Mouse (Mus musculus) urinary bladder, postnatal 14 days (tissue): ENCODE measurements around the gene Slc12a3.

Experiments
- DNase-seq: peaks from one replicate; pipeline ENCODE4 v3.0.0; 2021; ENCODE audit warnings: low spot score

Gene Slc12a3

GRCm38 (mm10) chr8:94330733-94331132 is 1.7 kb downstream of the Slc12a3 start:
- DNase-seq = peak; percentile 38

GRCm38 (mm10) chr8:94333345-94333744 is 4.3 kb downstream of the Slc12a3 start:
- no peak for DNase-seq

DNA sequence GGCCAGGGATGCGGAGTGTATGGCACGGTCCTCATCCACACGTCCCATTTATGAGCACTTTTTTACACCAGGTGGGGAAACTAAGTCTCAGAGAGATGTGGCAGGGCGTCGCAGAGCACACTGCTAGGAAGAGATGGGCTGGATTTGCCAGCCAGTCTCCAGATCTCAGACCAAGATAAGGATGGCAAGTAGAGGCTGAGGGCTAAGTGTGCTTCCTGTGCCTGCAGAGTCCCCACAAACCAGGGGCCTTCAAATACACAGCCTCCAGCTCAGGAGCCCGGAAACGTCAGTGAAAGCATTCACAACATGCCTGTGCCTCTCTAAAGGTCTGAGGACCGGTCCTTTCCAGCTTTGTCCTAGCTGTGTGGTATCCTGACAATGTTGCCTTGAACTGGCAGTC is 8.6 kb downstream of the Slc12a3 start:
- no peak for DNase-seq

DNA sequence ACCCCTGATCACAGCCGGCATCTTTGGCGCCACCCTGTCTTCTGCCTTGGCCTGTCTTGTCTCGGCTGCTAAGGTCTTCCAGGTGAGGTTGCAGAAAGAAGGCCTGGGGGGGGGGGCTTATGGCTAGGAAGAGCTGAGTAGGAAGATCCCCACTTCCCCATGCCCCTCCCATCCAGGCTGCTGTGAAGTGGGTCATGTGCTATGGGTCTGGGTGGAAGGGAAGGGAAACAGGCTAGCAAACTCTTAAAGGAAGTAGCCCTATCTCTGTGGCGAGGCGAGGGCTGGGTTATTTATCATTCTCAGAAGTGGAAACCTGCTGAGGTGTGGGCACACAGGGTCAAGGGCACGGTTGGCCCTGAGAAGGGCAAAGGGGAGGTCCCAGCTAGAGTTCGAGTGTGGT is 11.8 kb downstream of the Slc12a3 start:
- DNase-seq = no peak

GRCm38 (mm10) chr8:94342691-94343090 is 13.7 kb downstream of the Slc12a3 start:
- DNase-seq = no peak

DNA sequence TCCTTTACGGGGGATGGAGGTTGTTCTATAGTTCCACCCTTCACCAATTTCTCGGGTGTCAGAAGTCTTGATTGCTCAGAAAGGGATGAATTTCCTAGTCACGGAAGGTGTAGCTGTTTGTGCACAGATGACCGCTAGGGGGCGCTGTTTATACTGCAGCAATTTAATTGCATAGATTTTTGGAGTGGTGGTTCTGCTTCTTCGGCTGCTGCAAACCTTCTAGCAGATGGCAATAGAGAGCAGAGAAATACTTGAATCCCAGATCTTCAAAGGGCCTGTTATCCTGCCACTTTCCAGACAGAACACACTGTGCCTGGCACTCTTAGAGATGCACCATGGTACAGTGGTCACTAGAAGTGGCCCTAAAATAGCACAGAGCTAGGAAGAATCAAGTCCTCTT is 14.3 kb downstream of the Slc12a3 start:
- DNase-seq = peak; percentile 86

GRCm38 (mm10) chr8:94343778-94344320 is 14.8 kb downstream of the Slc12a3 start:
- DNase-seq = no peak

GRCm38 (mm10) chr8:94345657-94346056 is 16.7 kb downstream of the Slc12a3 start:
- DNase-seq = no peak

DNA sequence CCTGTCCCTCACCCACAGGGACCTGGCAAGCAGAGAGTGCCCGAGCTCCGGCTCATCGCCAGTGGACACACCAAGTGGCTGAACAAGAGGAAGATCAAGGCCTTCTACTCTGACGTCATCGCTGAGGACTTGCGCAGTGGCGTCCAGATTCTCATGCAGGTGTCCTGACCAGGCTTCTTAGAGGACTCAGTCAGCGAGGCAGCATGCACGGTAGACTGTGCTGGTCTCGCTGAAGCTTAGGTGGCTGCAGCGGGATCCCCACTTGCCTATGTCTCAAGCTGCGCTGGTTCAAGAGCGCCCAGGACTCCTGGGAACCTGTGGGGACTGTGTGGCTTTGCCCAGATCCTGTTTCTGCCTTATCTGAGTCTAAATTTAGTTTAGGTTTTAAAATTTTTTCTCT is 17.3 kb downstream of the Slc12a3 start:
- DNase-seq = no peak

GRCm38 (mm10) chr8:94348425-94348824 is 19.4 kb downstream of the Slc12a3 start:
- DNase-seq = no peak

- DNase-seq = peak; percentile 67
Measured at GRCm38 (mm10) chr8:94354069-94354531, 25.1 kb downstream of the Slc12a3 start.

DNA sequence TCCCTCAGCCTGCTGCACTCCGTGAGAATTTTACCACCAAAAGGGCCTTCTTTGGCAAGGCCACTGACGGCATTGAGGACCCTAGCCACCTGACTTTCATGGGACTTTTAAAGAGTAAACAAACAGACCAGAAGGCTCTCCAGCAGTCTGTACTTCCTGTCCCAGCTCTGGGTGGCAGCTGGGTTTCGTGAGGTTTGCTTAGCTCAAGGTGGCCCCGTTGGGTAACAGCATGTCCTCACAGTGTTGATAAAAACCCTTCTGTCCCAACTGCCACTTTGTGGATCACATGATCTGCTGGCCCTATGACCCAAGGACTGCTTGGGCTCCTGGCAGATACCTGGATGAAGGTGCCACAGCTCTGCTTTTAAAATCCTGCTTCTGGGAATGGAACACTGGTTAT is 25.6 kb downstream of the Slc12a3 start:
- DNase-seq = peak; percentile 44

GRCm38 (mm10) chr8:94357220-94357619 is 28.2 kb downstream of the Slc12a3 start:
- no peak for DNase-seq

GRCm38 (mm10) chr8:94358541-94358940 is 29.5 kb downstream of the Slc12a3 start:
- peak; percentile 93 for DNase-seq

DNA sequence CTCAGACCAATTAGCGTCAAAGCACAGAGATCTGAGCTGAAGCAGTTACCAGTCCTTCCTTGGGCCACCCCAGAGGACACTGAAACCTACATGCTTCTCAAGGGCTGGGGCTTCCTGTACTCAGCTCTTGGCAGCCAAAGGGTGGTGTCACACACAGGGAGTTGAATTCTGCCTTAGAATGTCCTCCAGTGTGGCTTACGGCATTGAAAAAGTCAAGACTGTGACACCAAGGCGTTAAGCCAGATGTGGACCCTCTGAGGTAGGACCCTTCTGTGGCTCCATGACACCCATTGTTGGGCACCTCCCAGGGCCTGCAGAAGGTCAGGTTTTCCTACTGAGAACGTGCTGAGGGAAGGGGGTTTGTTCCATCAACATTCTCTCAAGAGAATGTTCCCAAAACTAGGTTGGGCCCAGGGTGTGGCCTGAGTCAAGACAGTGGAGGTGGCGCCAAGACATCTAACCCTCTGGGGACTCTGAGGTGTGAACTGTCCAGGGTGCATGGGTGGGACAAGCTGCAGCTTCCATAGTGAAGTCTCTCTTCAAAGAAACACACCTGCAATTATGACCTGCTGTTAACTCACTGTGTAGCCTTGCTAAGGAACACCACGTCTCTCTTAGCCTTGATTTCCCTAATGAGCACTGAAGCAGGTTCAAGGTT is 32.9 kb downstream of the Slc12a3 start:
- no peak for DNase-seq

DNA sequence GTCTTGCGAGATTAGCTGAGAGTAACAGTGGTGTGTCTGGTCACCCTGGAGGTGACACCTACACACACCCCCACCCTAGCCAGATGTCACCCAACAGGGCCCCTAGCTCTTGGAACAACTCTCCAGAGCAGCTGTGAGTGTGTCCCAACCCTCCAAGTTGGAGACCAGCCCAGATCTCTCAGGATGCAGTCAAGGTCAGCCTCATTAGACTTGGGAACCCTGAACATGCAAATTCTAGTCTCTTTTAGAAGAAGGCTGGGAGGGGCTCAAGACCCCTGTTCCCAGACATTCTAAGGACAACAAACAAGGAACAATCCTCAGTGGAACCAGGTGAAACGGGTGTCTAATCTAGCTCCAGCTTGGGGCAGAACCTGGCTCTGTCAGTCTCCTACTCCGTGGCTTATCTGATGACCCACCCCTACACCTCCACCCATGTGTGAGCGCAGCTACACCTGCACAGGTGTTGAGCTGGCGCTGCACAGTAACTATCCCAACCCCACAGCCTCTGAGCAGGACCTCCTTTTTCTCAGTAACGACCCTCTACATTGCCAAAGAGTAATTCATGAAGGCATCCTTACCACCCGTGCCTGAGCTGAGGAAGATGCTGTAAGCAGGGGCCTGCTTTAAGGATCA is 33.7 kb downstream of the Slc12a3 start:
- DNase-seq = peak; percentile 36

GRCm38 (mm10) chr8:94363288-94363688 is 34.3 kb downstream of the Slc12a3 start:
- peak; percentile 78 for DNase-seq

GRCm38 (mm10) chr8:94363906-94364305 is 34.9 kb downstream of the Slc12a3 start:
- DNase-seq = peak; percentile 33

- no peak for DNase-seq
Measured at GRCm38 (mm10) chr8:94364686-94365312, 35.8 kb downstream of the Slc12a3 start.

GRCm38 (mm10) chr8:94365410-94365981 is 36.5 kb downstream of the Slc12a3 start:
- DNase-seq = no peak

DNA sequence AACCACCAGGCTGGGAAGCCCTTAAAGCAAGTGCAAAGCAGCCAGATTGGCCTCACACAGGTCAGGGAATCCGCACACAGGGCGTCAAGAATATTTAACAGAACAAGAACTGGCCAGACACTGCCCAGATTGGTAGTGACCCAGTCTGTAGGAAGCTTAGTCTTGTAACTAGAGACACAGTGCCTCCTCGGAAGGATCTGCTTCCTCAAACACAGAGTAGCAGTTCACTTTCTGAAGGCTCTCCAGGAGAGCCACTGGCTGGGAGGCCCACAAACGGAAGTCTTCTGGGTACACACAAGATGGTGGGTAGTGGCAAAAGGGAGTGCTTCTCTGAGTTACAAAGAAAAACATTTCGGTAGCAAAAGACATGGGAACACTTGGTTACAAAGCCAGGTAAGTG is 41.8 kb downstream of the Slc12a3 start:
- no peak for DNase-seq

DNA sequence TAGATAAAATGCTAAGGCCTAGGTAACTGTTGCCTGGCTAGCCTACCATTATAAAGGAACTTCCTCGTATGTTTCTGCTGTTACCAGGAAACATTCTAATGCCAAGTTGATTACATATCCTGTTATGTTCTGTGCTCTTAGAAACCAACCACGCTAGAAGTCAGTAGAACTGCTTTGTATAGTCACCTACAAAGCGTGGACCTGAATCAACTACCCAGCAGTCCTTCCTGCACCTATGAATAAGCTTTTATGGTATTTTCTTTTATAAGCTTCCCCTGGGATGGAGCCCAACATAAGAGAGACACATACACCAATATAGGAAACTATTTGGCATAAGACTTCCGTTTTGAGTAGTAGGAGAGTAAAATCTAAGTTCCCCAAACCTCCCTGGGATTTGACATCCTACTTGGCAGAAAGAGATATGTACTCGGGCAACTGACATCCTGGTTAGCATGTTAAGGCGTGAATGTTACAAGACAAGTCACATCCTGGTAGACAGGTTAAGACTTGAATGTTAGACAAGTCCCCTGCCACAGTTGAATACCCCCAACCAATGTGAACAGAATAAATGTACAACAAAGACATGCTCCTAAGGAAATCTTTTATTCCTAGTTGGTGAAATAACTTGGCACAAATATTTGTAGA is 44.1 kb downstream of the Slc12a3 start:
- DNase-seq = no peak
